Mouse (Mus musculus) left cerebral cortex, postnatal 4 days (tissue): ENCODE results near the gene Smarcad1. TPM values are rescaled to one million over a fixed set of nuclear protein-coding genes. Genes with fewer than 3 reads are reported as not detected.

ENCODE experiments used
- total RNA-seq, 2 experiments: library from RNA; stranded (reverse); gene quantifications; 2 replicates each; pipeline ENCODE4 v1.2.3; 2021

The Smarcad1 gene
- total RNA-seq, 2 experiments from 2014 or later = 64.5 to 71.6 TPM

Other genes with a start within 250 kb of the Smarcad1 start
- 1 to 10 TPM; 2.2 to 2.4 TPM for gene Hpgds, start 102.3 kb downstream of the Smarcad1 start, total RNA-seq